Mouse (Mus musculus) lung, embryonic 14.5 days (tissue): Measurements from ENCODE around the gene Mfsd4b1. TPM values are rescaled to one million over a fixed set of nuclear protein-coding genes. Genes with fewer than 3 reads are reported as not detected.

Experiments
- ATAC-seq: fragments of 200-750 bp; cut with Nextera tagmentation; 2 replicates; pipeline ENCODE4 v1.8.0; 2017; ENCODE audit warnings: mild to moderate bottlenecking, moderate TSS enrichment, moderate library complexity; ENCODE audit not compliant: insufficient read depth
- DNase-seq: peaks from one replicate; pipeline ENCODE4 v3.0.0-alpha.2; 2015
- H3K27ac ChIP-seq: fragments of 300-500 bp; sonication (generic); 2 replicates; pipeline ENCODE4 v1.5.1; 2014; ENCODE audit warnings: low read depth, mild to moderate bottlenecking, moderate library complexity
- H3K27me3 ChIP-seq: fragments of 300-500 bp; sonication (generic); 2 replicates; pipeline ENCODE4 v1.6.1; 2014; ENCODE audit warnings: low read length, control low read depth; ENCODE audit not compliant: insufficient read depth
- H3K36me3 ChIP-seq: fragments of 300-500 bp; sonication (generic); 2 replicates; pipeline ENCODE4 v1.6.1; 2014; ENCODE audit warnings: control low read depth; ENCODE audit not compliant: insufficient read depth
- H3K4me1 ChIP-seq: fragments of 300-500 bp; sonication (generic); 2 replicates; pipeline ENCODE4 v1.6.1; 2014; ENCODE audit warnings: antibody characterized with exemption, control low read depth; ENCODE audit not compliant: insufficient read depth
- H3K4me2 ChIP-seq: fragments of 300-500 bp; sonication (generic); 2 replicates; pipeline ENCODE4 v1.6.1; 2014; ENCODE audit warnings: mild to moderate bottlenecking
- H3K4me3 ChIP-seq: fragments of 300-500 bp; sonication (generic); 2 replicates; pipeline ENCODE4 v1.5.1; 2014; ENCODE audit warnings: low read depth, low read length
- H3K9ac ChIP-seq: fragments of 300-500 bp; sonication (generic); 2 replicates; pipeline ENCODE4 v1.6.1; 2014
- H3K9me3 ChIP-seq: fragments of 300-500 bp; sonication (generic); 2 replicates; pipeline ENCODE4 v1.6.1; 2016; ENCODE audit warnings: low read depth, low read length, control low read depth
- CTCF ChIP-seq: IDR thresholded peaks from 2 replicates; pipeline ENCODE4 v1.5.1; 2016; ENCODE audit warnings: antibody characterized with exemption, low read depth
- WGBS: fragments of 180-500 bp; shearing (Covaris S2); extraction: QIAGEN DNeasy Blood & Tissue Kit; methylation state at CpG from one replicate; pipeline ENCODE4 v1.1.7; 2014; 5-methylcytosine and 5-hydroxymethylcytosine counted together
- polyA plus RNA-seq: library from polyadenylated mRNA; unstranded; fragments of >200 nt; fragmentation: Nextera tagmentation; extraction: Ambion mirVana; gene quantifications from 2 replicates; pipeline ENCODE4 v1.2.1, GENCODE M21; 2014

Gene Mfsd4b1
- polyA plus RNA-seq, 1 experiment from 2014 or later: not detected

DNA sequence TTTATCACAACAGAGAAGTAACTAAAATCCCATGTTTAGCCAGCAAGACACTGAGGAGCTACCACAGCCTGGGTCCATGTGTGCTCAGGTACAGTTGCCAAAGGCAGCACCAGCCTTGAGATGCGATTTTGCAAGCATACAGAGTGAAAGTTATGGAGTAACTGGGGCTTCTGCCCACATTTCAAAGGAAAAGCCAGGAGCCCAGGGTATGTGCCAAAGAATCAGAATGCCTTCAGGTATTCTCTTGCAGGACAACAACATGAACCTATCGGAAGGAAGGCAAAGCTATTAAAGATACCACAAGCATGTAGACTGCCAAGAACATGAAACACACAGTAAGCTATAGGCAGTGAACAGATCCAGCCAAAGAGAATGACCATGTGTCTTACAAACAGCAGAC, 24.3 kb downstream of the Mfsd4b1 start:
- Histone ChIP-seq H3K36me3 (no peaks in the 10 kb centered on the region), H3K4me3 (no peak overlapping the region), H3K27ac (no peak overlapping the region), H3K9me3 (no peaks in the 10 kb centered on the region), H3K9ac (no peak overlapping the region), H3K27me3 (no peaks in the 10 kb centered on the region), H3K4me2 (no peak overlapping the region), H3K4me1 (no peaks in the 10 kb centered on the region)
- 93% methylated on average over 2 of the region's 2 CpGs for WGBS
- ATAC-seq: no peak
- TF ChIP-seq CTCF: no peak
- DNase-seq: no peak

DNA sequence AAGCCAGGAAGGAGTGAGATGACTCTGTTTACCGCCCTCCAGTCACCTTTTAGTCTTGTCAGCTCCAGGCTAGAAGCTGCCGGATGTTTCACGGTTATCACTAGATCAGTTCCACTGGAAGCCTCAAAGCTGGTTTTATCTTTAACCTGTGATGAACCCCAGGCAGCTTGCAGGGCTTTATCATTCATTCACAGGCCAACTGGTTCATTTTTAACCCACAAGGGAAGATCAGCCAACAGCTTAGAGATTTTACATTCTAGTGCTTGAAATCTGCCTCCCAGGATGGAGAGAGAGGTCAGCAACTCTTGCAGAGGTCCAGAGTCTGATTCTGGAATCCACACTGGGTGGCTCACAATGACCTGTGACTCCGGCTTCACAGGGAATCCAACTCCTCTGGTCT, 33.9 kb downstream of the Mfsd4b1 start:
- Histone ChIP-seq H3K9me3 (no peaks in the 10 kb centered on the region), H3K27me3 (no peaks in the 10 kb centered on the region), H3K4me1 (no peaks in the 10 kb centered on the region), H3K4me2 (no peak overlapping the region), H3K9ac (no peak overlapping the region), H3K4me3 (no peak overlapping the region), H3K36me3 (no peaks in the 10 kb centered on the region), H3K27ac (no peak overlapping the region)
- DNase-seq (no peak), ATAC-seq (no peak)
- WGBS: 34% methylated on average over 4 of the region's 4 CpGs
- no peak for TF ChIP-seq CTCF

DNA sequence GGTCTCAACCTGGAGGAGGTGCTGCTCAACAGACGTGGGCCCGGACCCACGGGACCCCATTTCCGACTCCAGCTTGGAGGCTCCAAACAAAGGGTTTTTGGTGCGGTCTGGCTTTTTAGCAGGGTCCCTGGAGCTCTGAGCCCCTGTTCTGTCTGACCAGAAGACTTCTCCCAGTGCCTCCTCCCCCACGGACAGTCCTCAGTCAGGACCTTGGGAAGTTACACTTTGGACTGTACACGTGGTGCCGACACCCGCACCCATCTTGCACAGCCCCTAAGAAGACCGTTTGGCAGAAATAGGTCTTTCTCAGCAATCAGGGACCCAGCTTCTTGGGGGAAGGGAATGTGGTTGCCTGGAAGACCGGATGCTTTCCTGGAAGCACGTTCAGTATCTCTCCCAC, 38.6 kb downstream of the Mfsd4b1 start, which contains the start of gene Mfsd4b5:
Mfsd4b5 (minus strand) TSS at position 181 of the 400 bp plus-strand sequence.
- TF ChIP-seq CTCF: no peak
- Histone ChIP-seq H3K36me3 (no peaks in the 10 kb centered on the region), H3K9me3 (no peaks in the 10 kb centered on the region), H3K4me3 (no peak within 1 kb of the TSS), H3K27ac (no peak within 1 kb of the TSS), H3K9ac (no peak within 1 kb of the TSS), H3K27me3 (no peaks in the 10 kb centered on the region), H3K4me1 (no peaks in the 10 kb centered on the region), H3K4me2 (no peak within 1 kb of the TSS)
- WGBS: 90% methylated on average over 12 of the region's 12 CpGs
- ATAC-seq: no peak
- DNase-seq: no peak

DNA sequence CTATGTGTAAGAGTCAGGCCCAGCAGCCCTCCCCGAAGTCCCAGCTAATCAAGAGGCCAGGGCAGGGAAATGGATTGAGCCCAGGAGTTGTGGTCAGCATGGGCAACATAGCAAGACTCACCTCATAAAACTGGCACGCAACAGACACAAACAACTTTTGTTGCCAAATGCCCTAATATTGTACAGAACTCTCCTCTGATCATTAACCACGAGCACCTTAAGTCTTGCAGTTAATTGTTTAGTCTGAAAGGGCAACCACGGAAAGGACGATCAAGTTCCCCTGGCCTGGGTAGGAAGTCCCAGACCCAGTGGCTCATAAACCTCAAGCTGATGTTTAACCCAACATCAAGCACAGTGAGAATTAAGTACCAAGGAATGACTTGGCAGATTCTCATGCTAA, 42.5 kb downstream of the Mfsd4b1 start:
- Histone ChIP-seq H3K4me3 (no peak overlapping the region), H3K36me3 (no peaks in the 10 kb centered on the region), H3K27me3 (no peaks in the 10 kb centered on the region), H3K9ac (no peak overlapping the region), H3K9me3 (no peaks in the 10 kb centered on the region), H3K27ac (no peak overlapping the region), H3K4me1 (no peaks in the 10 kb centered on the region), H3K4me2 (no peak overlapping the region)
- ATAC-seq (no peak), DNase-seq (no peak)
- 69% methylated on average over 5 of the region's 5 CpGs for WGBS
- no peak for TF ChIP-seq CTCF

DNA sequence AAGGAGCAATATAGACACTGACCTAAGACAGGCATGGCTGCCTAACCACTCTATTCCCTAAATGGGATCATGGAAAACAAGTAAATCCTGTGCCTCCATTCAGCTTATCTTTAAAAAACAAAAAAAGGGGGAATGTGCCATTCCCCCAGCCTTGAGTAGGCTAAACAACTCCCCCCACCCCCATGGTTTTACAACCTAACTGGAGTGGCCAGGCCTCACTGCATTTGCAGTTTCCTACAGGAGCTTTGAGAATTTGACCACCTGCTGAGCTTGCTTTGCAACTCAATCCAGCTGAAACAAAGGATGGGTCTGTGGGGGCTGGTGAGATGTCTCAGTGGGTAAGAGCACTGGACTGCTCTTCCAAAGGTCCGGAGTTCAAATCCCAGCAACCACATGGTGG, 46.8 kb downstream of the Mfsd4b1 start:
- no peaks in the 10 kb centered on the region for H3K36me3 ChIP-seq
- no peak for DNase-seq
- no peak overlapping the region for H3K4me3 ChIP-seq
- H3K4me1 ChIP-seq: no peaks in the 10 kb centered on the region
- ATAC-seq: no peak
- H3K9ac ChIP-seq: no peak overlapping the region
- 76% methylated on average over 1 of the region's 1 CpGs for WGBS
- H3K9me3 ChIP-seq: no peaks in the 10 kb centered on the region
- TF ChIP-seq CTCF: no peak
- no peak overlapping the region for H3K4me2 ChIP-seq
- no peak overlapping the region for H3K27ac ChIP-seq
- H3K27me3 ChIP-seq: no peaks in the 10 kb centered on the region

DNA sequence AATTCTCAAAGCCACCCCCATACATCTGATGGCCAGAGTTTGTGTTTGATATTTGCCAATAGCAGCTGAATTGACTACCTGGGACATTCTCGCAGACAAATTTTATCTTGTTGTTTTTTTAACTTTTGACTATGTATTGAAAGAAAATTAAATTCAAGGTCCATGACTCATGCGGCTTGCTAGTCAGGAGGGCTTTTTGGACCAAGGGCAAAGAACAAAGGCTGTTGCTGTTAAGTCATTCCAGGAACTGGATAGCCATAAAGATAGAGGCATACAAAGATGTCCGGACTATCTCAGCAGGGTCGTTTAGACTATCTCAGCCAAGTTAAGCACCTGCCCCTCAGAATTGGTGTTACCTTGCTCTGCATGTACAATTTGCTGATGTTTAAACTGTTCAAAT, 47.7 kb downstream of the Mfsd4b1 start:
- Histone ChIP-seq H3K36me3 (no peaks in the 10 kb centered on the region), H3K9me3 (no peaks in the 10 kb centered on the region), H3K9ac (no peak overlapping the region), H3K27me3 (no peaks in the 10 kb centered on the region), H3K27ac (no peak overlapping the region), H3K4me3 (no peak overlapping the region), H3K4me1 (no peaks in the 10 kb centered on the region), H3K4me2 (no peak overlapping the region)
- no peak for DNase-seq
- no peak for TF ChIP-seq CTCF
- ATAC-seq: no peak
- 92% methylated on average over 4 of the region's 4 CpGs for WGBS

DNA sequence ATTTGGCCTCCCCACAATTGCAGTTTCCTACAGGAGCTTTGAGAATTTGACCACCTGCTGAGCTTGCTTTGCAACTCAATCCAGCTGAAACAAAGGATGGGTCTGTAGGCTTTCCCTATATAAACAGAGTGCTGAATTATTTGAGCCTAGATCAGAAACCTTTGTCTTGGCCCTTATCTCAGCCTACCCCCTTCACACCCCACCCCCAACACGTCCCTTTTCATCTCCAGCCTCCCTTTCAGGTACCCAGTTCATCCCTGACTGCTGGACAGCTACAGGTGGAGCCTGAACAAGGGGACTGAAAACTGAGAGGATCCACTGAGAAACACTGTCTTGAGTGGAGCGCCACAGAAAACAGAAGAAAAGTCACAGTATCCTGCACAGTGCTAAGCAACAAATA, 49.3 kb downstream of the Mfsd4b1 start:
- WGBS: 47% methylated on average over 2 of the region's 2 CpGs
- DNase-seq (no peak), ATAC-seq (no peak)
- no peak for TF ChIP-seq CTCF
- Histone ChIP-seq H3K36me3 (no peaks in the 10 kb centered on the region), H3K9ac (no peak overlapping the region), H3K9me3 (no peaks in the 10 kb centered on the region), H3K27ac (no peak overlapping the region), H3K27me3 (no peaks in the 10 kb centered on the region), H3K4me3 (no peak overlapping the region), H3K4me1 (no peaks in the 10 kb centered on the region), H3K4me2 (no peak overlapping the region)

DNA sequence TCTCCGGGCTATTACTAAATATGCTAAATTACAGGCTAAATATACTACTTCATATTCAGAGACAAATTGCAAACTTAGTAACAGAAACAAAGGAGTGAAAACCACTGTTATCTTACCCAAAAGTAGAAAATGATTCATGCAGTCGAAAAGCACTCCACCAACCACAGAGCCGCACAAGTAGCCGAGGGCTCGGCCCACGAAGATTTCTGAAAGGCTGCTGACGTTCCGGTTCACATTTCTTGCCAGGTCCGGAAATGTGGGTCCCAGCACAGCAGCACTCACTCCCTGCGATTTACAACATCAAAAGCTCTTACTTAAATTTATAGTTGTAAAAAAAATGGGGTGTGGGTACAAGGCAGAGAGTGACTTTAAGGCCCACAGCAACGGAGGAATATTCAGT, 50.1 kb downstream of the Mfsd4b1 start:
- H3K36me3 ChIP-seq: no peaks in the 10 kb centered on the region
- H3K4me3 ChIP-seq: no peak overlapping the region
- no peaks in the 10 kb centered on the region for H3K27me3 ChIP-seq
- ATAC-seq (no peak), DNase-seq (peak; percentile 7)
- no peak overlapping the region for H3K9ac ChIP-seq
- H3K9me3 ChIP-seq: no peaks in the 10 kb centered on the region
- no peak overlapping the region for H3K4me2 ChIP-seq
- WGBS: 53% methylated on average over 11 of the region's 11 CpGs
- H3K4me1 ChIP-seq: no peaks in the 10 kb centered on the region
- TF ChIP-seq CTCF: no peak
- H3K27ac ChIP-seq: no peak overlapping the region
